Mouse (Mus musculus) liver, embryonic 14 days (tissue): ENCODE measurements around the gene Psme4. TPM values are rescaled to one million over a fixed set of nuclear protein-coding genes. Genes with fewer than 3 reads are reported as not detected.

ENCODE experiments used
- polyA plus RNA-seq: library from polyadenylated mRNA; depleted of rRNA; stranded (reverse); fragments of >200 nt; gene quantifications from 2 replicates; pipeline ENCODE4 v1.2.3, GENCODE M21; 2012; rRNA removed

The Psme4 gene
- polyA plus RNA-seq, result 14.4 and 17.8 TPM in 2 replicates

GRCm38 (mm10) chr11:30771267-30771903 lies at the start of gene Psme4:
TSS of gene Psme4 (plus strand) at chr11:30771726.

DNA sequence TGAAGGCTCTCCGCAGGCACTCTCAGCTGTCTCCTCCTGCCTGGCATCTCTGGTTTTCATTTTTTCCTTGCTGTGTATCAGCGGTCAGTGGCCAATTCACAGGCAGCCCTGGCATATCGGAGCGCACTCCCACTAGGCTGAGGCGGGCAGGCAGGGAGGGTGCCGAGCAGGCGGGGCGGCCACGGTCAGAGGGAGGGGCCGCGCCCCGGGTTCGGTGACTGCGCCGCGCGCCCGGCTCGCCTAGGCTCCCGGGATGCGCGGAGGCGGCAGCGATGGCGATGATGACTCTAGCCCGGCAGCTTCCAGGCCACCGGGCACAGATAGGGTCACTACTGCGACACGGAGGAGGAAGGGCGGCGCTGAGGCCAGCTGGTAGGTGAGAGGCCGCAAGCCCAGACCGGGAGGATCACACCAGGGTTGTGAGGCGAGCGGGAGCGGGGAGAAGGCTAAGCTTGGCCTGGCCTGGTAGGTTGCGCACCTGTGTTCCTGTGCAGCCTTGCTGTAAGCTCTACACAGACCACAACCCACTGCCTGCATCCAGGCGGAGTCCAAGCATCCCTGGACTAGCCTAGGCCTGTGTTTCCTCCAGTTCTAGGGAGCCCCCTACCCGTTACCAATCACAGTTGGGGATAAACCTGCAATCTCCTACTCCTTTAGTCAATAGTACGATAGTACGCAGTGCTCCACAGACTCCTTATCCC lies 113.8 kb downstream of the Psme4 start, which contains the start of the genes Gpr75 and Asb3:
Gene Gpr75, plus strand, starts transcription at position 188 of the 701 bp plus-strand sequence.
Gene Asb3, plus strand, starts transcription at position 246 of the 701 bp plus-strand sequence.

Other genes with a start within 250 kb of the Psme4 start
- 2.9 and 3.2 TPM in 2 replicates for gene Acyp2, start 122.1 kb upstream of the Psme4 start, polyA plus RNA-seq
- 0.02 TPM in 2 replicates for gene Gpr75, start 113.6 kb downstream of the Psme4 start, polyA plus RNA-seq
- gene Asb3, start 113.7 kb downstream of the Psme4 start, polyA plus RNA-seq, result 4.1 and 4.7 TPM in 2 replicates
- gene Erlec1, start 182.6 kb downstream of the Psme4 start, polyA plus RNA-seq, result 9.9 TPM in 2 replicates
- gene Chac2, start 214.6 kb downstream of the Psme4 start, polyA plus RNA-seq, result 24.9 and 30.2 TPM in 2 replicates